Mouse (Mus musculus) gastrocnemius, adult 18-20 months (tissue): Measurements from ENCODE around the gene Ahnak. TPM values are rescaled to one million over a fixed set of nuclear protein-coding genes. Genes with fewer than 3 reads are reported as not detected.

Experiments used
- total RNA-seq, 2 experiments: library from RNA; stranded (reverse); gene quantifications; 2 replicates each; pipeline ENCODE4 v1.2.3; 2021

The Ahnak gene
- total RNA-seq, 2 experiments from 2014 or later, result 199 to 202 TPM

Other genes with a start within 250 kb of the Ahnak start
- 1 to 10 TPM in 1 of 2 experiments, not detected in 1; 1.0 TPM for gene 1700092M07Rik, start 248.6 kb upstream of the Ahnak start, total RNA-seq
- 10 to 100 TPM; 16.0 to 16.6 TPM for gene Stx5a, start 247.9 kb upstream of the Ahnak start, total RNA-seq
- 10 to 100 TPM; 27.5 to 31.3 TPM for gene Nxf1, start 232.2 kb upstream of the Ahnak start, total RNA-seq
- gene Tmem223, start 218.3 kb upstream of the Ahnak start, total RNA-seq, result 10 to 100 TPM; 91.0 to 99.3 TPM
- 1 to 10 TPM; 7.3 to 8.6 TPM for gene Tmem179b, start 214.8 kb upstream of the Ahnak start, total RNA-seq
- 1 to 10 TPM; 5.0 to 5.1 TPM for gene Taf6l, start 202.9 kb upstream of the Ahnak start, total RNA-seq
- 10 to 100 TPM; 37.7 to 38.3 TPM for gene Polr2g, start 190.7 kb upstream of the Ahnak start, total RNA-seq
- gene Zbtb3, start 186.7 kb upstream of the Ahnak start, total RNA-seq, result 1 to 10 TPM in 1 of 2 experiments, under 1 TPM in 1; 0.76 to 1.1 TPM
- gene Ttc9c, start 170.0 kb upstream of the Ahnak start, total RNA-seq, result 10 to 100 TPM; 11.1 to 13.6 TPM
- 10 to 100 TPM; 41.2 to 44.3 TPM for gene Hnrnpul2, start 169.3 kb upstream of the Ahnak start, total RNA-seq
- gene AC129217.1, start 159.5 kb upstream of the Ahnak start, total RNA-seq, result 1 to 10 TPM; 2.5 to 4.2 TPM
- gene Bscl2, start 151.8 kb upstream of the Ahnak start, total RNA-seq, result 10 to 100 TPM; 16.4 to 16.6 TPM
- not detected for gene Gng3, start 150.1 kb upstream of the Ahnak start, total RNA-seq
- 1 to 10 TPM; 5.6 to 8.8 TPM for gene Lrrn4cl, start 138.5 kb upstream of the Ahnak start, total RNA-seq
- 100 to 1,000 TPM; 204 to 206 TPM for gene Ubxn1, start 117.8 kb upstream of the Ahnak start, total RNA-seq
- 10 to 100 TPM; 57.2 to 63.9 TPM for gene Uqcc3, start 108.4 kb upstream of the Ahnak start, total RNA-seq
- 1 to 10 TPM; 2.9 to 5.3 TPM for gene Lbhd1, start 105.6 kb upstream of the Ahnak start, total RNA-seq
- gene Gm49403, start 105.4 kb upstream of the Ahnak start, total RNA-seq, result not detected
- gene 1810009A15Rik, start 100.4 kb upstream of the Ahnak start, total RNA-seq, result 10 to 100 TPM; 14.5 to 15.4 TPM
- 1 to 10 TPM; 1.2 to 2.3 TPM for gene Gm49416, start 100.4 kb upstream of the Ahnak start, total RNA-seq
- 1 to 10 TPM; 9.2 to 9.9 TPM for gene Ints5, start 96.3 kb upstream of the Ahnak start, total RNA-seq
- 10 to 100 TPM; 19.5 to 20.8 TPM for gene Ganab, start 91.2 kb upstream of the Ahnak start, total RNA-seq
- gene B3gat3, start 68.9 kb upstream of the Ahnak start, total RNA-seq, result 10 to 100 TPM; 32.1 to 37.9 TPM
- 1 to 10 TPM; 7.8 TPM for gene Rom1, start 59.9 kb upstream of the Ahnak start, total RNA-seq
- gene Eml3, start 59.7 kb upstream of the Ahnak start, total RNA-seq, result 1 to 10 TPM; 3.1 to 4.5 TPM
- 10 to 100 TPM; 21.6 to 24.2 TPM for gene Mta2, start 47.4 kb upstream of the Ahnak start, total RNA-seq
- gene Tut1, start 35.4 kb upstream of the Ahnak start, total RNA-seq, result 1 to 10 TPM; 7.6 to 8.2 TPM
- 100 to 1,000 TPM; 452 to 469 TPM for gene Eef1g, start 22.2 kb upstream of the Ahnak start, total RNA-seq
- not detected for gene Scgb1a1, start 98.7 kb downstream of the Ahnak start, total RNA-seq
- gene Asrgl1, start 146.4 kb downstream of the Ahnak start, total RNA-seq, result 10 to 100 TPM; 44.3 to 47.3 TPM